Mouse (Mus musculus): ENCODE measurements around the gene Rufy4. TPM values are rescaled to one million over a fixed set of nuclear protein-coding genes. Genes with fewer than 3 reads are reported as not detected.
A peak's percentile ranks its signal among the peaks of the same experiment; 100 is the strongest.

Gene Rufy4
- total RNA-seq, 2 experiments from 2014 or later: 1.4 TPM; not detected in 1

DNA sequence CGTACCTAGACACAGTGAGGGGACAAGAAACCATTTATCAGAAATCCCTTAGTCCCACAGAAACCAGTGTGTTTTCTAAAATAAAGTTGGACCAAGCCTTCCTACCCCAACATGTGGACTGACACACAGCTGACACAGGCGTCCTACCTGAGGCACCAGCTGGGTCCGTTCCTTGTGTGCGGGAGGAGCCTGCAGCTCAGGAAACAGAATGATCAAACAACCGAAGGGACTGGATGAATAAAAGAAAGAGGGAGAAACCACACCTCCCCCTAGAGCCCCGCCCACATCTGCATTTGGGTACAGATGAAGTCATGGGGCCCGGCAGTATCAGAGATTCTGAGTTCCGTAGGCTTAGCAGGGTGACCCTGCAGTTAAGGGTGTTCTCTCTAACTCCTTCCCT lies 69.1 kb downstream of the Rufy4 start, which contains the start of gene Cxcr1:
TSS of gene Cxcr1 (minus strand) at position 187 of the 400 bp plus-strand sequence.
- ATAC-seq (replicated peaks; ENCODE audit: poor library complexity, severe bottlenecking): no peak

DNA sequence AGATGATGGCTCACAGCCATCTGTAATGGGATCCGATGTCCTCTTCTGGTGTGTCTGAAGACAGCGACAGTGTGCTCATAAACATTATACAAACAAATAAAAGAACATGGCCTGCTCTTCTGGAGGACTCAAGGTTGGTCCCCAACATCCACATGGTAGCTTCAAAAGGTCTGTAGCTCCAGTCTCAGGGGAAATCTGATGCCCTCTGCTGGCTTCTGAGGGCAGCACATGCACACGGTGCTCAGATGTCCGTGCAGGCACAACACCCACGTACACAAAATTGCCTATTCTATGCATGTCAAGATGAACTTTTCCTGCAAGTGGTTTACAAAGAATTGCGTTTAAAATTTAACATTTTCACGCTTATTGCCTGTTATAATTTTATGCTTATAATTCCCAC lies 70.6 kb downstream of the Rufy4 start:
- ATAC-seq (replicated peaks; ENCODE audit: poor library complexity, severe bottlenecking): peak; percentile 85

- no peak for ATAC-seq (replicated peaks; ENCODE audit: poor library complexity, severe bottlenecking)
Measured at GRCm38 (mm10) chr1:74196621-74197419, 71.5 kb downstream of the Rufy4 start.

Other genes with a start within 250 kb of the Rufy4 start
- gene Tns1, start 1.1 kb upstream of the Rufy4 start, total RNA-seq (2014; fragmentation: Nextera tagmentation): 10.9 and 29.0 TPM in 2 replicates
- gene Tns1, start 1.1 kb upstream of the Rufy4 start, total RNA-seq (2017): 3.0 and 4.7 TPM in 2 replicates
- 7.9 and 8.7 TPM in 2 replicates for gene Cxcr2, start 28.4 kb downstream of the Rufy4 start, total RNA-seq (2014; fragmentation: Nextera tagmentation)
- 9.4 and 10.3 TPM in 2 replicates for gene Cxcr2, start 28.4 kb downstream of the Rufy4 start, total RNA-seq (2017)
- gene Cxcr1, start 69.1 kb downstream of the Rufy4 start, total RNA-seq (2014; fragmentation: Nextera tagmentation): not detected in 2 replicates
- not detected in 2 replicates for gene Cxcr1, start 69.1 kb downstream of the Rufy4 start, total RNA-seq (2017)
- gene Arpc2, start 110.5 kb downstream of the Rufy4 start, total RNA-seq (2014; fragmentation: Nextera tagmentation): 573 and 588 TPM in 2 replicates
- gene Arpc2, start 110.5 kb downstream of the Rufy4 start, total RNA-seq (2017): 434 and 584 TPM in 2 replicates
- gene Gpbar1, start 153.0 kb downstream of the Rufy4 start, total RNA-seq (2014; fragmentation: Nextera tagmentation): not detected in 2 replicates
- not detected in 2 replicates for gene Gpbar1, start 153.0 kb downstream of the Rufy4 start, total RNA-seq (2017)
- 100 and 106 TPM in 2 replicates for gene Aamp, start 159.2 kb downstream of the Rufy4 start, total RNA-seq (2014; fragmentation: Nextera tagmentation)
- 98.8 and 140 TPM in 2 replicates for gene Aamp, start 159.2 kb downstream of the Rufy4 start, total RNA-seq (2017)
- gene Pnkd, start 159.4 kb downstream of the Rufy4 start, total RNA-seq (2014; fragmentation: Nextera tagmentation): 28.7 and 49.8 TPM in 2 replicates
- 9.0 and 14.1 TPM in 2 replicates for gene Pnkd, start 159.4 kb downstream of the Rufy4 start, total RNA-seq (2017)
- 21.9 and 24.6 TPM in 2 replicates for gene Tmbim1, start 180.1 kb downstream of the Rufy4 start, total RNA-seq (2014; fragmentation: Nextera tagmentation)
- 13.8 and 15.0 TPM in 2 replicates for gene Tmbim1, start 180.1 kb downstream of the Rufy4 start, total RNA-seq (2017)
- gene Catip, start 236.6 kb downstream of the Rufy4 start, total RNA-seq (2014; fragmentation: Nextera tagmentation): 1.9 TPM in 1 of 2 replicates, not detected in the other
- gene Catip, start 236.6 kb downstream of the Rufy4 start, total RNA-seq (2017): not detected in 2 replicates
- 0.38 and 0.49 TPM in 2 replicates for gene Slc11a1, start 249.7 kb downstream of the Rufy4 start, total RNA-seq (2014; fragmentation: Nextera tagmentation)
- 0.26 and 0.69 TPM in 2 replicates for gene Slc11a1, start 249.7 kb downstream of the Rufy4 start, total RNA-seq (2017)

Data from granulocyte monocyte progenitor cell, adult 5-6 weeks (primary cell).